Mouse (Mus musculus): Measurements from ENCODE around the gene Tmem198.
A peak's percentile ranks its signal among the peaks of the same experiment; 100 is the strongest.

The Tmem198 gene

GRCm38 (mm10) chr1:75490785-75491551 lies 11.6 kb downstream of the Tmem198 start:
- no peak for DNase-seq

GRCm38 (mm10) chr1:75492579-75493170 lies 13.3 kb downstream of the Tmem198 start:
- DNase-seq, result no peak

GRCm38 (mm10) chr1:75494878-75495548 lies 15.7 kb downstream of the Tmem198 start:
- no peak for DNase-seq

- no peak for DNase-seq
These were observed 19.6 kb downstream of the Tmem198 start for GRCm38 (mm10) chr1:75498897-75499296.

GRCm38 (mm10) chr1:75499441-75499840 lies 20.1 kb downstream of the Tmem198 start:
- no peak for DNase-seq

GRCm38 (mm10) chr1:75501905-75502304 lies 22.6 kb downstream of the Tmem198 start:
- DNase-seq, result no peak

- DNase-seq, result no peak
These were observed 23.8 kb downstream of the Tmem198 start for GRCm38 (mm10) chr1:75502945-75503650.

GRCm38 (mm10) chr1:75503651-75503980 lies 24.3 kb downstream of the Tmem198 start:
- DNase-seq, result no peak

GRCm38 (mm10) chr1:75504256-75505045 lies 25.1 kb downstream of the Tmem198 start:
- DNase-seq, result no peak

GRCm38 (mm10) chr1:75505159-75505955 lies 26.0 kb downstream of the Tmem198 start:
- DNase-seq, result peak; percentile 48 to 66

GRCm38 (mm10) chr1:75505956-75506831 lies 26.9 kb downstream of the Tmem198 start, which contains the start of gene Obsl1:
Gene Obsl1, minus strand, starts transcription at chr1:75506452.
- peak; percentile 18 to 44 for DNase-seq

GRCm38 (mm10) chr1:75507006-75507405 lies 27.7 kb downstream of the Tmem198 start, which contains the start of gene Inha:
Gene Inha, plus strand, starts transcription at chr1:75507077.
- DNase-seq, result no peak

GRCm38 (mm10) chr1:75509586-75509985 lies 30.3 kb downstream of the Tmem198 start:
- DNase-seq, result no peak

- DNase-seq, result no peak
These were observed 30.8 kb downstream of the Tmem198 start for GRCm38 (mm10) chr1:75510154-75510553.

- DNase-seq, result no peak
These were observed 32.3 kb downstream of the Tmem198 start for GRCm38 (mm10) chr1:75511437-75512210.

GRCm38 (mm10) chr1:75512550-75512949 lies 33.2 kb downstream of the Tmem198 start:
- DNase-seq, result no peak

GRCm38 (mm10) chr1:75516703-75517380 lies 37.5 kb downstream of the Tmem198 start:
- no peak for DNase-seq

GRCm38 (mm10) chr1:75517984-75518383 lies 38.7 kb downstream of the Tmem198 start:
- no peak for DNase-seq

- DNase-seq, result no peak
These were observed 39.1 kb downstream of the Tmem198 start for GRCm38 (mm10) chr1:75518427-75518826.
